Mouse (Mus musculus) embryonic stem cell, embryonic (primary cell): ENCODE measurements at regions not wholly inside any gene's neighbourhood (a gene's known extent, or its start where the extent isn't known, plus 50 kb on each side); places are given as distances from the start of the nearest gene placed in this dataset.

Experiments
- CTCF ChIA-PET, 4 experiments: fragments of 300-600 bp in 2 of 4; fragments of 350-600 bp in 2 of 4; sonication (Branson Sonifier 250); formaldehyde crosslinking; loops; one replicate each; lab custom pipeline; 2022; ENCODE audit warnings: inconsistent platforms in 2 of 4; lab: Charles Lee
- POLR2A ChIA-PET, 4 experiments: fragments of 300-600 bp in 2 of 4; fragments of 350-600 bp in 2 of 4; sonication (Branson Sonifier 250); formaldehyde crosslinking; loops; one replicate each; lab custom pipeline; 2022; ENCODE audit warnings: antibody characterized with exemption in 4 of 4, inconsistent platforms in 1 of 4; lab: Charles Lee

DNA sequence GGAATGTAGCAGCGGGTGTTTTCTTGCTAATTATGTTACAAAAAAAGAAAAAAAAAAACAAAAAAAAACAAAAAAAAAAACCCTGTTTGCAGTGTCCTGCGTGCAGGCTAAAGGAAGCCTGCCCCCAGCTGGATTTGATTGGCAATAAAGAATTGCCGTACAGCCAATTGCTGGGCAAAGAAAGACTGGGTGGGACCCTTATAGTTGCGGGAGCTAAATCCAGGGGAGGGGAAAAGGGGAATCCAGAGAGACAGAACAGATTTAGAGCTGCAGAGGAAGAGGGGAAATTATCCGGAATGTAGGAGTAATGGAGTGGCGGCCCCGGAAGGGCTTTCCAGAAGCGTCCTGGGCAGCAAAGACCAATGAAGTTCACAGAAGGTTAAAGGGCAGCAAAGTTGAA is 223.6 kb downstream of the Prdm2 start:
- ChIA-PET CTCF (interaction anchor here in 3 of 4 experiments (0.6 to 1.4 kb wide), 10 partner anchors 12 to 485 kb away, joined by 3 to 10 read pairs (median 4); no protein-coding TSS in a partner anchor), POLR2A (interaction anchor here in 2 of 4 experiments (0.6 to 0.9 kb wide), 4 partner anchors 8 to 1903 kb away, joined by 3 to 4 read pairs (median 4); partner anchors contain the start of gene Dhrs3 (in 1 of the 2))

- ChIA-PET CTCF (no interaction called here), POLR2A (interaction anchor here in 1 of 4 experiments (0.6 to 2.6 kb wide), 5 partner anchors 9 to 258 kb away, joined by 3 to 9 read pairs (median 4); no protein-coding TSS in a partner anchor)
Measured at GRCm38 (mm10) chr4:142983295-142983624, 229.5 kb downstream of the Prdm2 start.

DNA sequence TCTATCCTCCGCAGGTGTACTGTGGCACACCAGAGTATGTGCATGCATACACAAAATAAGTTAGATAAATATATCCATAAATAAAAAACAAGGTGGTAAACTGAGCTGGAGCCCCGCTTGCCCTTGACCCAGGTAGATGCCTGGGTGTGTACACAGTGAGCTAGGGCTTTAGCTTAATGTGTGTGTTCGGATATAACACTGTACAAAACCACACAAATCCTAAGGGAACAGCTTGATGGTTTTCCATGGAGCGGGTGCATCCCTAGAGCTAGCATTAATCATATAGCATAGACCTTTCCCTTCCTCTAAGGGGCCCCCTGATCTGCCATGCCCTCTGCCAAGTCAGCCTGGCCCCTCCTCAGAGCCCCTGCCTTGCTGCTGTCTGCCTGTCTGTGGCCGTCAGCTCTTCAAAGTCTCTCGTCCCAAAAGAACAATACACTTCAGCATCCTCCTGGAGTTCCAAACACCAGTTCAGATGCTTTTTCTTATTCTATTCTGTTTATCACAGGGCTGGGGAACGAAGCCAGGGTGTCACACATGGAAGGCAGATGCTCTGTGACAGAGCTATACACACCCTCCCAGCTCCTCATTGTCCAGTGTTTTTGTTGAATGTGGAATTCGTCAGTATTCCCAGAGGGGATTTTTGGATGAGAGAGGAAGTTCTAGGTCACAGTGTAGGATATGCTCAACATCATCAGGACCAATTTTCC is 230.1 kb downstream of the Prdm2 start:
- ChIA-PET CTCF (interaction anchor here in 1 of 4 experiments (0.6 kb wide), 1 partner anchor 22 kb away, joined by 4 read pairs; no protein-coding TSS in a partner anchor), POLR2A (interaction anchor here in 3 of 4 experiments (0.6 to 2.6 kb wide), 7 partner anchors 9 to 913 kb away, joined by 3 to 9 read pairs (median 6); no protein-coding TSS in a partner anchor)

- ChIA-PET POLR2A (interaction anchor here in 1 of 4 experiments (1.1 kb wide), 1 partner anchor 10 kb away, joined by 4 read pairs; no protein-coding TSS in a partner anchor), CTCF (interaction anchor here in 1 of 4 experiments (1.0 kb wide), 1 partner anchor 14 kb away, joined by 3 read pairs; no protein-coding TSS in a partner anchor)
Measured at GRCm38 (mm10) chr4:142975620-142976019, 237.2 kb downstream of the Prdm2 start.

DNA sequence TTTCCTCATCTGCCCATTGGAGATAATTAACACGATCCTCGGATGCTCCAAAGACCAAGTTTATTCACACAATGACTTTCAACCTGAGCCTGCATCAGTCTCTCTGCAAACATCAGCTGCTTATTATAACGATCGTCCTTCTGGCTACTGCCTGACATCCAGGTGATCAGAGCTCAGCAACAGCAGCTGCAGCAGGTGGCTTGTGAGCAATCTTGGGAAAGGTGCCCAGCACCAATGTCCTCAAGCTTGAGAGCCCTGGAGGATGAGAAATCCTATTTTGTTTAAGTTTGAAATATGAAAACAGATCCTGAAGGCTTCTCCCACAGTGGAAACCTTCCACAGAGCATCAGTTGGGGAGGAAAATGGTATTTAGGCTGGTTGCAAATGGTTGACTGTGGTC is 242.8 kb downstream of the Prdm2 start:
- POLR2A ChIA-PET = interaction anchor here in 1 of 4 experiments (0.6 kb wide), 1 partner anchor 1435 kb away, joined by 3 read pairs; no protein-coding TSS in a partner anchor

DNA sequence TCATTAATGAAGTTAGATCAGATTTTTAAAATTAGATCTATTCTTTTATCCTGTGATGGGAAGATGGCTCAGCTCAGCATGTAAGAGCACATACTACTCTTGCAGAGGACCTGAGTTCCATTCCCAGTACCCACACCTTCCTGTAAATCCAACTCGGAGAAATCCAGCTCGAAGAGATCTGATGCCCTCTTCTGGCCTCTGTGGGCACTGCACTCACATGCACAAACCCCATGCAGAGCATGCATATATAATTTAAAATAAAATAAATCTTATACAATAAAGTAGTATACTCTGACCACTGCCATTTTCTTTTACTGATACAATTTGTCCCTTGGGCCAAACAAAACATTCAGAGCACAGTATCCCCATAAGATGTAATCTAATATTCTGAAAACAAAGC is 245.2 kb downstream of the Prdm2 start:
- CTCF ChIA-PET = interaction anchor here in 3 of 4 experiments (0.6 to 2.6 kb wide), 13 partner anchors 15 to 350 kb away, joined by 3 to 9 read pairs (median 4); no protein-coding TSS in a partner anchor
- POLR2A ChIA-PET = interaction anchor here in 1 of 4 experiments (1.1 kb wide), 1 partner anchor 9 kb away, joined by 4 read pairs; no protein-coding TSS in a partner anchor

More for the DNA sequence above, 242.8 kb downstream of the Prdm2 start:
- CTCF ChIA-PET = interaction anchor here in 2 of 4 experiments (0.7 kb wide), 2 partner anchors 14 to 625 kb away, joined by 3 to 4 read pairs; no protein-coding TSS in a partner anchor

DNA sequence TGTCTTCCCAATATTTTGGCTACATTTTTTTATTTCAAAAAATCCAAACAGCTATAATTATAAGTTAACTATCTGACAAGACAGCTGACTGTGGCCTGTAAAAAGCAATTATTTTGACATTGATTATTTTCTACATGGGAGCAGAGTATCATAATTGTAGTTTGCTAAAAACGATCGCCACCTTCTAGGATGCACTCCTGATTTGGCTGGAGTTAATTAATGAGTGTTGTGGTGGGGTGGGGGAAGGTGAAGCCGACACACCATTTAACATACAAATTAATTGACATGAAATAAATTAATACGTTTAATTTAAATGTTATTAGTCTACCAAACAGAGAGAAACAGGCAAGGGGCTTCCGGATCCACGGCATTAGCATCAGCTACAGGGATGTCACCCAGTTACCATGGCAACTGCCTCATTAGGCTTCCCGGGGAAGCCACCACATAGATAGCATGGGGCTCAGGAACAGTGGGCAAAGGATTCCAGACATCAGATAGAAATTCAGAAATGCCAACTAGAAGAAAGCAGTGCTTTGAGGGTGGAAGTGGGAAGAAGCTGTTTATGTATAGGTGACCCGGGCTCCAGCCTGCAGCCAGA is 255.9 kb downstream of the Prdm2 start:
- CTCF ChIA-PET = interaction anchor here in 3 of 4 experiments (0.5 to 1.0 kb wide), 4 partner anchors 64 to 683 kb away, joined by 3 to 4 read pairs (median 4); no protein-coding TSS in a partner anchor
- POLR2A ChIA-PET = no interaction called here

DNA sequence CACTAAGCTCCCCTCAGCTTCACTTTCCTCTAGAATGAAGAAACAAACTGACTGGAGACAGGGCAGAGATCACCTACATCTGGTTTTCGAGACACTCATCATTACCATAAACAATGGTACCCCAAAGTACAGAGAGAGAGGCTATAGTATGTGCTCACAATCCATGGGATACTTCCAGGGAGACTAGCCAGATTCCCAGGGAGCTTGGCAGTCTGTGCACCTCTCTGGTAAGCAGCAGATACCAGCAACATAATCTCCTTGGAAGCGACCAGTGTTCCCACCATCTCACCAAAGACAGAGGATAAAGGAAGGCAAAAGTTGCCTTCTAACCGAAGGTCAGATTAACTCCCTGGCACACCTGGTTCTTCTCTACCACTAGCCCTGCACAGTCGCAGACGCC is 256.4 kb downstream of the Prdm2 start:
- POLR2A ChIA-PET = no interaction called here
- CTCF ChIA-PET = interaction anchor here in 2 of 4 experiments (0.5 to 1.0 kb wide), 3 partner anchors 44 to 682 kb away, joined by 3 to 4 read pairs (median 4); no protein-coding TSS in a partner anchor

DNA sequence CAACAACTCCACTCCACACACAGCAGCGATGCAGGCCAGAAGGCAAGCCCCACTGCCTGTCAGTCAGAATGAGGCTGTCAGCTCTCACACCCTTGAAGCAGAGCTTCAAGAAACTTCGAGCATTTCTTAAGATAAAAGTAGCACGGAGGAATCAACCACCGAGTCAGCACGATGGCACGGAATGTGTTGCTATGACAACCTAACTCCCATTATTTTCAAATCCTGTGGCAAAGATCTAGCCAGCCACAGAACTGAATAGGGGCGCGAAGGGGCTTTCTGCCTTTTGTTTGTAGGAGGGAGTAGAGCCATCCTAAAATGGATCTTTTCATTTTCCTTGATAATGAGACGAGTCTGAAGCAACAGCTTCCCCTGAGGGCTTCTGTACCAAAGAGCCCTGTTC is 259.1 kb downstream of the Prdm2 start:
- CTCF ChIA-PET = interaction anchor here in 2 of 4 experiments (1.5 to 3.6 kb wide), 3 partner anchors 14 to 68 kb away, joined by 4 to 19 read pairs (median 4); no protein-coding TSS in a partner anchor
- POLR2A ChIA-PET = interaction anchor here in 1 of 4 experiments (0.6 kb wide), 1 partner anchor 236 kb away, joined by 4 read pairs; no protein-coding TSS in a partner anchor

- CTCF ChIA-PET = interaction anchor here in 2 of 4 experiments (0.6 to 3.6 kb wide), 4 partner anchors 15 to 348 kb away, joined by 3 to 19 read pairs (median 6); no protein-coding TSS in a partner anchor
- POLR2A ChIA-PET = interaction anchor here in 1 of 4 experiments (0.6 kb wide), 2 partner anchors 55 to 652 kb away, joined by 3 to 4 read pairs; no protein-coding TSS in a partner anchor
Measured at GRCm38 (mm10) chr4:142952879-142953278, 259.9 kb downstream of the Prdm2 start.

GRCm38 (mm10) chr4:142947673-142948072 is 265.1 kb downstream of the Prdm2 start:
- ChIA-PET CTCF (no interaction called here), POLR2A (no interaction called here)

DNA sequence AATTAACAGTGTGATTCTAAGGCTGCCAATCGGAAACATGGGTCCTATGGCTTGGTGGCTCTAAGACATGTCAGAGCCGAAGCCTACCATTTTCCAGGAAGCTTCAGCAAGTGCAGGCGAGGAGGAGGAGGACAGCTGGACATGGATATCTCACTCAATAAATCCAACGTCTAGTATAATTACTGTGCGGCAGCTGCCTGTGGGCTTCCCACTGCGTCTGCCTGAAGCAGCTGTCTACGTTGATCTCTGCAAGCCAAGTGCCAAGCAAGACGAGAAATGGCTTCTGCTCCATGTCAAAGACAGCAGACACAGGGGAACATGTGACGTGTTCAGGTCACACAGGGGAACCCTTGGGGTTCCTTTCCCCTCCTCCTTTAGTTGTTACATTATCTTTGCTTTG is 279.2 kb downstream of the Prdm2 start:
- POLR2A ChIA-PET = no interaction called here
- CTCF ChIA-PET = no interaction called here

DNA sequence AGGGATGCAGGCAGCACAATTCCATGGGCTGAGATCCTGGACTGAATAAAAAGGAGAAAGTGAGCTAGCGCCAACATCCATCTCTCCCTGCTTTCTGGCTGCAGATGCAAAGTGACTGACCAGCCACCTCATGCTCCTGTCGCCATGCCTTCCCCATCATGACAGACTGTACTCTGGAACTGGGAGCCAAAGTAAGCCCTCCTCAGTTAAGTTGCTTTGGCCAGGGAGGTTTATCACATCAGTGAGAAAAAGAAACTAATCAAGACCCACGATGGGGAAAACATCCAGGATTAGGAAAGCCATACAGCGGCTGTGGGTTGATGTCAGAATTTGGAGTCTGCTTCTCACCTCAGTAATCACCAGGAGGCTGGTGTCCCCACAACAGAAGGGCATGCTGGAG is 283.6 kb downstream of the Prdm2 start:
- CTCF ChIA-PET = interaction anchor here in 1 of 4 experiments (0.6 kb wide), 1 partner anchor 49 kb away, joined by 3 read pairs; no protein-coding TSS in a partner anchor
- POLR2A ChIA-PET = interaction anchor here in 1 of 4 experiments (0.5 kb wide), 1 partner anchor 13 kb away, joined by 3 read pairs; no protein-coding TSS in a partner anchor

- CTCF ChIA-PET = no interaction called here
- POLR2A ChIA-PET = no interaction called here
Measured at GRCm38 (mm10) chr4:142927328-142928108, 285.3 kb downstream of the Prdm2 start.

DNA sequence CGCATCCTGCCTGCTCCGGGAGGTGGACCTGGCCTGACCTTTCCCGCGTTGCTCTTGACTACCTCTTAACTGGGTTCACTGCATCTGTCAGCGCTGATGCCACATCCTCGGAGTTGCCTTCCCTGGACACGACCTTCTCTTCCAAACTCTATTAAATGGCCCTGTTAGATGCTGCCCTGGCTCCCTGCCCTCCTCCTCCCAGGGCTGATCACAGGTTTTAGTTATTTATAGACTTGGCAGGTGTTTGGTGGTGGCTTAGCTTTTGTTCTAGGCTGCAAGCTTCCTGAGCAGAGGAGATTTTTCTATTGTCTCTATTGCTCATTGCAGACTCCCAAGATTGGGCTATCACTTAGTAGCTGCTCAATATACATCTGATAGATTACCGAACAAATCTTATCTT is 287.7 kb downstream of the Prdm2 start:
- ChIA-PET CTCF (interaction anchor here in 2 of 4 experiments (0.5 to 0.6 kb wide), 2 partner anchors 456 to 1642 kb away, joined by 3 to 4 read pairs; no protein-coding TSS in a partner anchor), POLR2A (no interaction called here)

DNA sequence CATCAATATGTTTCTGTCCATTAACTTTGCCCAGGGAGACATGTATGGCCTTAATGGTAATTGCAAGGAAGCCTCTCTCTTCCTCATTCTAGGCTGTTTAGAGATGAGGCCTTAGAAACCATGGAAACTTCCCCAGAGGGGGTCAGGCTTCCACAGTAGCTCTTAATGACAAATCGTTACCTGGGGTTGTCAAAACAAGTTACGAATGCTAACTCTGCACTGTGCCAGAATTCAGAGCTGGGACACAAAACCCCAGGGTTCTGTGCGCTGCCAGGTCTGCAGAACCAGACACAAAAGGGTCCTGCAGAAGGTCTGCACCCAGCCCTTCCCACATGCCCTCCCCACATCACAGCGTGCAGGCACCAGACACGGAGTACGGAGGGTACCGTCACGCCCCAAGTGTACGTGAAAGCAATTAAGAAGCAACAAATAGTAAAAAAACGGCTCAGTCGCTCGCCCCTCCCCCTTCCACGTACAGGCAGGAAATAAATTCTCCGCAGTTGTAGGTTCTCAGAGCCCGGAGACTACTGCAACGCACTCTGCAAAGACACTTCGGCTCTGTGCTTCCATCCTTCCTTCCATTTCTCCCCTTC is 303.3 kb downstream of the Prdm2 start:
- POLR2A ChIA-PET = no interaction called here
- CTCF ChIA-PET = interaction anchor here in 1 of 4 experiments (1.1 kb wide), 1 partner anchor 112 kb away, joined by 5 read pairs; no protein-coding TSS in a partner anchor

DNA sequence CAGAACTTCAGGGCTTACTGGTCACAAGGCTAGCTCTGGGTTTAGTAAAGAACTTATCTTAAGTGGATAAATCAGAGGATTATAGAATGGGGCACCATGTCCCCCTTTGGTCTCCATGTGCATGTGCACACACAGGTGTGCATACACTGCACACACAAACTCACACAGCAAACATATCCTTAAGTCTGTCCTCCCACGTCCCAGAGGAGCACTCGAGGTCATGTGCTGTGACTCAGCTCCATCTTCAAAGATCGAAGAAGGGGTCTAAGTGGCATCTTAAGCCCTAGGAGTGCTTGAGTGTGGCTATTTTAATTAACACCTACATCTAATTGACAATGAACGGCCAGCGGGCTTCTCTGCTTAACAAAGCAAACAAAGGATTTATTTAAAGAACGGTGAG is 304.0 kb downstream of the Prdm2 start:
- ChIA-PET POLR2A (no interaction called here), CTCF (interaction anchor here in 1 of 4 experiments (1.1 kb wide), 1 partner anchor 113 kb away, joined by 5 read pairs; no protein-coding TSS in a partner anchor)
